Mouse (Mus musculus) thymus, adult 2 months (tissue): ENCODE results near the gene Icam5.

Source experiments
- CTCF ChIP-seq: fragments of 200-500 bp; IDR thresholded peaks from 2 replicates; pipeline ENCODE4 v1.5.1; 2012; ENCODE audit warnings: mild to moderate bottlenecking, control low read depth, low read length, moderate library complexity, borderline replicate concordance; ENCODE audit not compliant: control insufficient read depth, poor library complexity, insufficient read depth; ENCODE audit errors: extremely low read depth
- POLR2A ChIP-seq: fragments of 200-500 bp; IDR thresholded peaks from 2 replicates; pipeline ENCODE4 v1.6.1; 2012; ENCODE audit warnings: mild to moderate bottlenecking, low read length, control low read depth, moderate library complexity; ENCODE audit not compliant: control insufficient read depth, poor library complexity, insufficient read depth; ENCODE audit errors: extremely low read depth

GRCm38 (mm10) chr9:21067006-21067684, 35.3 kb downstream of the Icam5 start, which contains the start of gene Zglp1:
- TF ChIP-seq POLR2A (no peak), CTCF (no peak)
